Mouse (Mus musculus) lung, adult 2 months (tissue): ENCODE data around the gene Bysl.

Experiments
- CTCF ChIP-seq: fragments of 200-500 bp; IDR thresholded peaks from 2 replicates; pipeline ENCODE4 v1.5.1; 2011; ENCODE audit warnings: mild to moderate bottlenecking, low read length, control low read depth; ENCODE audit not compliant: insufficient read depth
- POLR2A ChIP-seq: fragments of 200-500 bp; IDR thresholded peaks from 2 replicates; pipeline ENCODE4 v1.6.1; 2011; ENCODE audit warnings: low read depth, mild to moderate bottlenecking, control low read depth, low read length, borderline replicate concordance; ENCODE audit errors: extremely low read depth

- TF ChIP-seq POLR2A (no peak), CTCF (no peak)
Observed at GRCm38 (mm10) chr17:47568389-47568788, 42.9 kb downstream of the Bysl start.
